Mouse (Mus musculus) bone marrow macrophage, adult 2 months (primary cell): Measurements from ENCODE around the gene Itgal.

Experiments used
- CTCF ChIP-seq: IDR thresholded peaks from 2 replicates; pipeline ENCODE4 v1.5.1; 2012; ENCODE audit warnings: low read depth, mild to moderate bottlenecking, low read length, moderate library complexity
- POLR2A ChIP-seq: IDR thresholded peaks from 2 replicates; pipeline ENCODE4 v1.6.1; 2012; ENCODE audit warnings: mild to moderate bottlenecking, low read depth, low read length, borderline replicate concordance

DNA sequence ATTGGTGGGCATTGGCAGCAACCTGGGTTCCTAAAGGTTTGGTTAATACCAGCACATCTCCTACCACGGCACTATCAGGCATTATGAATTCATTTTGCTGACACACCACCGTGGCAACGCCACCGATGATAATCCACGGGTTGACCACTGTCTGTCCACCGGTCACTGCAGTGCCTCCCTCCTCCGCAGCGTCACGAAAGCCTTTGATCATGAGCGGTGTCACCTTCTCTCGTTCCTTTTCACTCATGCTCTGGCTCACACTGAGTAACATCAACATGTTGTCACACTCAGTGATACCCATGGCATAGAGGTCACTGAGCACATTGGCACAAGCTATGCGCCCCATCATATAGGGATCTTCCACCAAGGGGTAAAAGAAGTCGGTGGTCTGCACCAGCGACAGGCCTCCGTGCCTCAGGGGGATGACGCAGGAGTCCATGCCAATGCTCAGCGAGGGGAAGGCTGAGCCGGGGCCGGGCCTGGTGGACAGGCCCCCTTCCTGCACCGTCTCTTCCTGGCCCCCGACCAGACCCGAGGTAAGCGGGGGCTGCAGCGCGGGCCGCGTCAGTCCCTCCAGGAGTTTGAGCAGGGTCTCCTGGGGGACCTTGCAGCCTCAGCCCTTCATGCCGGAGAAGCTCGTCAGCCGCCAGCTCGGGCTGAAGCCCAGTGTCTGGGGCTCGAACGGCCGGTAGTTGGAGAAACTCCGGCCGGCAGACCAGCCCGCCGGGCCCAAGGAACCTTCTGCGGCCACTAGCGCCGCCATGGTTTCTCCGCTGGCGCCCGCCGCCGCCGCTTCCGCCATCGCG, 22.7 kb upstream of the Itgal start:
- TF ChIP-seq CTCF (no peak), POLR2A (no peak)
